Mouse (Mus musculus) CD4-positive helper T cell, adult 2 months (primary cell): ENCODE data around the gene Snx13.

ENCODE experiments used
- DNase-seq: peaks from one replicate; pipeline ENCODE4 v3.0.0-alpha.2; 2012; ENCODE audit warnings: low read depth, missing footprints, low spot score

Snx13 gene

DNA sequence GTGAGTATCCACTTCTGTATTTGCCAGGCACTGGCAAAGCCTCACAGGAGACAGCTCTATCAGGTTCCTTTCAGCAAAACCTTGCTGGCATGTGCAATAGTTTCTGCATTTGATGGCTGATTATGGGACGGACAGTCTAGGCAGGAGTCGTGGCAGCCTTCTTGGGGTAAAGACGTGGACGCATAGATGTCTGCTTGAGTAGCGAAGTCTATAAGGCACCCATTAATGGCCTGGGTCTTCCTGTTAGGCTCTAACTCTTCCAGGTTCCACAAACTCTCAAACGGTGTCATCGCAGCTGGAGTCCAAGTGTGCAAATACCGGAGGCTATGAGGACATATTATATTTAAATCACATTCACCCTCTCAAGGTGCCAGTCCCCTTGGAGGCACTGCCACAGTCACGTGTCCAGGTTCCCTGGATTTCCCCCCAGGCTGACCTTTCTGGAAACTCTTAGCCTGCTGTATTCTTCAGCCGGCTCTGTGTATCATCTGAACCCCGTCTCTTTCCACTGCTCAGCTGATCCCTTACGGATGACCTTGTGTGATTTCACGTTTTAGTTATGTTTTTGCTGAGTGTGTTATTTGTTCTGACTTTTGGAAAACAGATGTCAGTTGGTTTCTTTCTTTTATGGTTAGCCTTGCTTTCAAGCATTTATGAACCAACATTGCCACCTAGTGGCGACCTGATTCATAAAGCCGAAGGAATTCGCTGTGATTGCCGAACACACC is 144.9 kb downstream of the Snx13 start:
- peak; percentile 59 for DNase-seq

DNA sequence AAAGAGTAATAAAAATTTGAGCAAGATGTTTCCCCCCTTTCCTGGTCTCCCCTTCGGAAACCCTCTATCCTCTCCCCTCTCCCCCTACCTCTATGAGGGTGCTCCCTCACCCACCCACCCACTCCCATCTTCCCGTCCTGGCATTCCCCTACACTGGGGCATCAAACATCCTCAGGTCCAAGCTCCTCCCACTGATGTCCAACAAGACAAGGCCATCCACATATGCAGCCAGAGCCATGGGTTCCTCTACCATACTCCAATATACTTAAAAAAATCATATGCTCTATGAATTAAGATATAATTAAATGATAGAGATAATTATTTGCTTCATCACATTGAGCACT is 145.4 kb downstream of the Snx13 start:
- DNase-seq: no peak
